Mouse (Mus musculus) erythroid progenitor cell, adult 5-6 weeks (primary cell): Measurements from ENCODE around the gene Suclg1. TPM values are rescaled to one million over a fixed set of nuclear protein-coding genes. Genes with fewer than 3 reads are reported as not detected.

Source experiments
- ATAC-seq: replicated peaks from 2 replicates; pipeline ENCODE4 v1.8.0; 2016; ENCODE audit warnings: moderate number of reproducible peaks, mild to moderate bottlenecking, moderate TSS enrichment, inconsistent platforms; ENCODE audit not compliant: poor library complexity, low FRiP score, severe bottlenecking
- total RNA-seq, 2 experiments: library from RNA; stranded (forward) in 1 of 2; stranded (reverse) in 1 of 2; fragments of 150-400 nt in 1 of 2; fragments of 186-747, 209-891 nt in 1 of 2; gene quantifications; 2 replicates each; pipeline versions ENCODE4 v1.2.3 to v1.2.4; 2015 to 2017; ENCODE audit warnings: low replicate concordance in 2 of 2

The Suclg1 gene
- total RNA-seq, 2 experiments from 2014 or later = 2.0 to 27.7 TPM

GRCm38 (mm10) chr6:73247452-73247851, 730 bp upstream of the Suclg1 start:
- 0 out of 2 replicates have a peak, but pooled peaks have one; percentile 50 for ATAC-seq

- no peak for ATAC-seq
These were observed 854 bp downstream of the Suclg1 start for GRCm38 (mm10) chr6:73249049-73249422.

GRCm38 (mm10) chr6:73249851-73250250, 1.7 kb downstream of the Suclg1 start:
- ATAC-seq = no peak

GRCm38 (mm10) chr6:73251336-73251735, 3.2 kb downstream of the Suclg1 start:
- no peak for ATAC-seq

- no peak for ATAC-seq
These were observed 4.2 kb downstream of the Suclg1 start for GRCm38 (mm10) chr6:73252396-73252795.

- ATAC-seq = no peak
These were observed 4.8 kb downstream of the Suclg1 start for GRCm38 (mm10) chr6:73253006-73253405.

- ATAC-seq = no peak
These were observed 5.4 kb downstream of the Suclg1 start for GRCm38 (mm10) chr6:73253584-73253983.

- ATAC-seq = no peak
These were observed 6.4 kb downstream of the Suclg1 start for GRCm38 (mm10) chr6:73254307-73255228.

- no peak for ATAC-seq
These were observed 8.9 kb downstream of the Suclg1 start for GRCm38 (mm10) chr6:73257068-73257467.

- ATAC-seq = no peak
These were observed 11.9 kb downstream of the Suclg1 start for GRCm38 (mm10) chr6:73260110-73260509.

- no peak for ATAC-seq
These were observed 16.6 kb downstream of the Suclg1 start for GRCm38 (mm10) chr6:73264801-73265200.

GRCm38 (mm10) chr6:73267738-73268311, 19.6 kb downstream of the Suclg1 start:
- ATAC-seq = no peak

- ATAC-seq = no peak
These were observed 21.2 kb downstream of the Suclg1 start for GRCm38 (mm10) chr6:73269374-73269773.

GRCm38 (mm10) chr6:73271546-73272091, 23.4 kb downstream of the Suclg1 start:
- ATAC-seq = no peak

GRCm38 (mm10) chr6:73275002-73275401, 26.8 kb downstream of the Suclg1 start:
- ATAC-seq = no peak

GRCm38 (mm10) chr6:73279681-73280080, 31.5 kb downstream of the Suclg1 start:
- ATAC-seq = no peak

- ATAC-seq = no peak
These were observed 32.4 kb downstream of the Suclg1 start for GRCm38 (mm10) chr6:73280546-73281115.

GRCm38 (mm10) chr6:73286326-73286725, 38.1 kb downstream of the Suclg1 start:
- ATAC-seq = no peak

- ATAC-seq = no peak
These were observed 58.7 kb downstream of the Suclg1 start for GRCm38 (mm10) chr6:73306837-73307236.

- ATAC-seq = no peak
These were observed 60.7 kb downstream of the Suclg1 start for GRCm38 (mm10) chr6:73308685-73309520.
